Mouse (Mus musculus) retina, adult 2 months (tissue): ENCODE results near the gene Exoc3.

Experiments used
- DNase-seq: peaks from one replicate; pipeline ENCODE4 v3.0.0-alpha.2; 2012; ENCODE audit warnings: low read depth, low spot score

Gene Exoc3

GRCm38 (mm10) chr13:74140793-74141192, 67.7 kb downstream of the Exoc3 start:
- no peak for DNase-seq

GRCm38 (mm10) chr13:74138906-74139647, 69.5 kb downstream of the Exoc3 start:
- no peak for DNase-seq

GRCm38 (mm10) chr13:74129909-74130308, 78.6 kb downstream of the Exoc3 start:
- DNase-seq, result no peak

GRCm38 (mm10) chr13:74127571-74127970, 81.0 kb downstream of the Exoc3 start:
- DNase-seq, result no peak

GRCm38 (mm10) chr13:74122632-74123031, 85.9 kb downstream of the Exoc3 start:
- DNase-seq, result no peak

GRCm38 (mm10) chr13:74121795-74122330, 86.7 kb downstream of the Exoc3 start:
- no peak for DNase-seq

GRCm38 (mm10) chr13:74121141-74121602, 87.4 kb downstream of the Exoc3 start, which contains the start of gene Slc9a3:
Slc9a3 (plus strand) TSS chr13:74121457.
- no peak for DNase-seq
